Mouse (Mus musculus): ENCODE measurements at regions not wholly inside any gene's neighbourhood (a gene's known extent, or its start where the extent isn't known, plus 50 kb on each side); places are given as distances from the start of the nearest gene placed in this dataset.

- no peak for ATAC-seq (ENCODE audit: extremely low read depth, insufficient number of reproducible peaks, low FRiP score, poor library complexity, severe bottlenecking)
Measured at GRCm38 (mm10) chr4:153177496-153177895, 305.1 kb downstream of the Ajap1 start.

DNA sequence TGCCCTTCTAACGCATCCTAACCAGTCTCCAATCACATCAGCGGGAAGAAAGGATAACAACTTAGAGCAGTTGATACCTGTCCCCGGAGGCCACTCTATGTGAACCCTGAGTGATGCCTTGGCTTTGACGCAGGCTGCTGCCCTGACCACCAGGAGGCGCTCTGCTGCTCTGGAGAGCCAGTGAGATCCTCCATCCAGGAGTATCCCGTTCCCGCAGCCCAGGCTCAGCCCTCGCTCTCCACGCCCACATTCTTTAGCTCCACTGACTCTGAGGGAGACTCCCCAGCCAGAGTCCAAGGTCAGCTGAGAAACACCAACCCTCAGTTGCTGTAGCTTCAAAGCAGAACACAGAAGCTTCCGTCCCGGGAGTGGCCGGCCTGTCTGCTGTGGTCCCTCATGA, 307.0 kb downstream of the Ajap1 start:
- no peak for ATAC-seq (ENCODE audit: extremely low read depth, insufficient number of reproducible peaks, low FRiP score, poor library complexity, severe bottlenecking)

- no peak for ATAC-seq (ENCODE audit: extremely low read depth, insufficient number of reproducible peaks, low FRiP score, poor library complexity, severe bottlenecking)
Measured at GRCm38 (mm10) chr4:153175077-153175476, 307.5 kb downstream of the Ajap1 start.

DNA sequence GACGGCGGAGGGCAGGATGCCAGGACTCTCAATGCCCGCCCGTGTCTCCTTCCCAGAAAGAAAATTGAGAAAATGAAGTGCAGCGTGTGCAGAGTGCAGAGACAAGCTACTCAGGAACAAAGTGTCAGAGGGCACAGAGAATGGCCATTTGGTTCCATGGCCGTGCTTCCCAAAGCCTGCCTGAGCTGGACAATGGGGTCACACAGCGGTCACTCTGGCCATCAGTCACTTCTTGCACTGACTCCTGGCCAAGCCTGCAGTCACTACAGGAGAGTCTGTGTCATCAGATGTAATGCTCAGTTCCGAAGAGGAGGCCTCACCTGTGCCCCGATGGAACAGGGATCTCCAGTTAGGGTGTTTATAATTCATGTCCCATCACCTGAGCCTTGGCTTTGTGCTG, 312.6 kb downstream of the Ajap1 start:
- ATAC-seq (ENCODE audit: extremely low read depth, insufficient number of reproducible peaks, low FRiP score, poor library complexity, severe bottlenecking), result no peak

DNA sequence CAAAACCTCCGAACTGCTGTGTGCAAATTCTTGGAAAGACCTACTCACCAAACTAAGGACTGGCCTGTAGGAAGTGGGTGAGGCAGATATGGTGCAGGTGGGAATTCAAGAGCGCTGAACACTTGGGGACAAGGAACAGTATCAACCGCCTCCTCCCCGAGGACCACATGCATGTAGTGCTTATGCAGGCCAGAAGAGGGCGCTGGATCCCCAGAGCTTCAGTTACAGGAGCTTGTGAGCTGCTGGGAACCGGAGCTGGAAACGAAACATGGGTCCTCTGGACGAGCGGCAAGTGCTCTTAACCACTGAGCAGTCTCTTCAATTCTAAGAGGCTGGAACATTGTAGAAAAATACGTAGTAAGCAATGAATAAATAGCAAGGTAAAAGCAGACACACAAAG, 317.8 kb downstream of the Ajap1 start:
- ATAC-seq (ENCODE audit: extremely low read depth, insufficient number of reproducible peaks, low FRiP score, poor library complexity, severe bottlenecking), result no peak

- no peak for ATAC-seq (ENCODE audit: extremely low read depth, insufficient number of reproducible peaks, low FRiP score, poor library complexity, severe bottlenecking)
Measured at GRCm38 (mm10) chr4:153160115-153160514, 322.5 kb downstream of the Ajap1 start.

- ATAC-seq (ENCODE audit: extremely low read depth, insufficient number of reproducible peaks, low FRiP score, poor library complexity, severe bottlenecking), result no peak
Measured at GRCm38 (mm10) chr4:153157572-153157971, 325.0 kb downstream of the Ajap1 start.

DNA sequence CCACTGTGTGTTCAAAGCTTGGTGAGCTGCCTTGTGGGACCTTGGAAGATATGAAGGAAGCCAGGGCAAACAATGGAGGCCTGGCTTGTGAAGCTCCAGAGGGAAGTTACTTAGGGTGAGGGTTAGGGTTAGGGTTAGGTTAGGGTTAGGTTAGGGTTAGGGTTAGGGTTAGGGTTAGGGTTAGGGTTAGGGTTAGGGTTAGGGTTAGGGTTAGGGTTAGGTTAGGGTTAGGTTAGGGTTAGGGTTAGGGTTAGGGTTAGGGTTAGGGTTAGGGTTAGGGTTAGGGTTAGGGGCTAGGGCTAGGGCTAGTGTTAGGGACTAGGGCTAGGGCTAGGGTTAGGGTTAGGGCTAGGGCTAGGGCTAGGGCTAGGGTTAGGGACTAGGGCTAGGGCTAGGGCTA, 329.7 kb downstream of the Ajap1 start:
- peak; percentile 70; the same call in 1 of the 2 replicates for ATAC-seq (ENCODE audit: extremely low read depth, insufficient number of reproducible peaks, low FRiP score, poor library complexity, severe bottlenecking)

DNA sequence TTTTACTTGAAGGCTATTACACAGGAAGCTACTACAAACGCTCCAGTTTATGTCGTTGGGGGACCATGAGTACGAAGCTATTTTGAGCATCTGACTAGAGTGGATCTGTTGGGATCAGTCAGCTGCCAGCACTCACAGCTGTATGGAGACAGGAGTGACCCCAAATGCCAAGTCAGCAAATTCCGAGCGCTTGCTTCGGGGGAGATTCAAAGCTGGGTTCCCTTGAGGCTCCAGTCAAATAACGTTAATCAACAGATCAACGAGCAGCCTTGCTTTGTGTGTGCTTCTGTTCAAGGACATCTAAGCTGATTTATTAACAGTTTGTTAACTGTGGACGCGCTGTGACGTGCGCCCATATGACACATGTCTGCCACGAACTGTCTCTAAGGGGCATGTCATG, 349.5 kb downstream of the Ajap1 start:
- ATAC-seq (ENCODE audit: extremely low read depth, insufficient number of reproducible peaks, low FRiP score, poor library complexity, severe bottlenecking), result no peak

DNA sequence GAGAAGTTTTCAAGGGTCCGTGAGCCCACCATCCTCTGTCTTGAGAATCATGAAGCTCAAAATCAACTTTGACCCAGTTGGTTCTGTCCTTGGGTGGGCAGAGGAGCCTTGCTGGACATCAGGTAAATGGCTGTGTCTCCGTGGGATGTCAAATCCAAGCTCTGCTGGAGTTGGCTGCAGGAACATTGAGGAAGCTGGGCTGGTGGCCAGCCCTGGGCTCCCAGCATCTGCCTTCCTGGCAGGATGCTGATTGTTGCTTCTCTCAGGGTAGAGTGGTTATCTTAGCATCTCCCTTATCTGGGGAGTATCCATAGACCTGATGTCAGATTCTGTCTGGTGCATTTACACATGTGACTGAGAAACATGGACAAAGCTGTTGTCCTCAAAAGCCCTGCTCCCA, 353.3 kb downstream of the Ajap1 start:
- no peak for ATAC-seq (ENCODE audit: extremely low read depth, insufficient number of reproducible peaks, low FRiP score, poor library complexity, severe bottlenecking)

DNA sequence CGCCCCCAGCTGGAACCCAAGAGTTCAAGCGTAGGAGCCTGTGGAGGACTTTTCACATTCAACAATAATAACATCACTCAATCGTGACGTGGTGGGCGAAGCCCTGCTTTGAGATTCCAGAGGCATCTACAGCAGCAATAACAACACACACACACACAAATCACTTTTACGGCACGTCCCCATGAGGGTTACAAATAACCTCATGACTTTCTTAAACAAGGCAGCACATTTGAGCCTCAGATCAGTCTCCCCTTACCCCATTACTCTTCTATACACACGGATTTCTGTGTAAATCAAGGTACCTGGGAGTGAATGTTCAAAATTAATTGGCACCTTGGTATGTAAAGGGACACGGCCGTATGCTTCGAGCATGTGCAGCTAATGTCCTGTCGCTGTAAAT, 354.4 kb downstream of the Ajap1 start:
- no peak for ATAC-seq (ENCODE audit: extremely low read depth, insufficient number of reproducible peaks, low FRiP score, poor library complexity, severe bottlenecking)

DNA sequence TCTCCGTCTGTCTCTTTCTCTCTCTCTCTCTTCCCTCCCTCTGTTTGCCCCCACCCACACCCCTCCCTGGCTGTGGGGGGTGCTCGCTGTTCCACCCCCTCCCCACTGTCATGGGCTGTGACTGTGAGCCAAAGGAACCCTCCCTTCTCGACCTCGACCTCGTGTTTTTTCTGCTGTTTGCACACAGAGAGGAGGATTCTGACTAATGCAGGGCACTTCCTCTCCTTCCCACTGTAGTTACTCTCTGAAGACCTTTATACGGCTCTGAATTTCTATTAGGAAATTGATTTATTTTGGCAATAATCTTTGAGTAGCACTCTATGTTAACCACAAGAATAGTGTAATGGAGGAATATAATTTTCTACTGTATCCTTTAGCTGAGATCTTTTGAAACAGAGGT, 362.1 kb downstream of the Ajap1 start:
- ATAC-seq (ENCODE audit: extremely low read depth, insufficient number of reproducible peaks, low FRiP score, poor library complexity, severe bottlenecking), result no peak

DNA sequence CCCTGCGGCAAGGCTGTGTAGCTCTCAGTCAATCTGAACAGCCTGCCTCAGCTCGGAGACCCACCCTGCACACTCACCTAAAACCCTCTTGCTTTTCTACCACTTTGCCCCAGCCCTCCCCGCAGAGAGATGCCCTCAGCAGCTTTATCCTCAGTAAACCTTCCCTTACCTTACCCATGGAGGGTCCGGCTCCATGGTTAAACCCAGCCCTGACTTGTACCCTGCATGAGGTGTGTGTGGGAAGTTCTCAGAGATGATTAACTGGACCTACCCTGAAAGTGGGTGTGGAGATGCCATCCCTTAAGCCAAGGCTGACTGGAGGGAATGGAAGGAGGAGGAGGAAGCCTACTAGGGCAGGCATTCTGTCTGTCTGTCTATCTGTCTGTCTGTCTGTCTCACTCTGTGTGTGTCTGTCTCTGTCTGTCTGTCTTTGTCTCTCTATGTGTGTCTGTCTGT, 362.9 kb downstream of the Ajap1 start:
- no peak for ATAC-seq (ENCODE audit: extremely low read depth, insufficient number of reproducible peaks, low FRiP score, poor library complexity, severe bottlenecking)

DNA sequence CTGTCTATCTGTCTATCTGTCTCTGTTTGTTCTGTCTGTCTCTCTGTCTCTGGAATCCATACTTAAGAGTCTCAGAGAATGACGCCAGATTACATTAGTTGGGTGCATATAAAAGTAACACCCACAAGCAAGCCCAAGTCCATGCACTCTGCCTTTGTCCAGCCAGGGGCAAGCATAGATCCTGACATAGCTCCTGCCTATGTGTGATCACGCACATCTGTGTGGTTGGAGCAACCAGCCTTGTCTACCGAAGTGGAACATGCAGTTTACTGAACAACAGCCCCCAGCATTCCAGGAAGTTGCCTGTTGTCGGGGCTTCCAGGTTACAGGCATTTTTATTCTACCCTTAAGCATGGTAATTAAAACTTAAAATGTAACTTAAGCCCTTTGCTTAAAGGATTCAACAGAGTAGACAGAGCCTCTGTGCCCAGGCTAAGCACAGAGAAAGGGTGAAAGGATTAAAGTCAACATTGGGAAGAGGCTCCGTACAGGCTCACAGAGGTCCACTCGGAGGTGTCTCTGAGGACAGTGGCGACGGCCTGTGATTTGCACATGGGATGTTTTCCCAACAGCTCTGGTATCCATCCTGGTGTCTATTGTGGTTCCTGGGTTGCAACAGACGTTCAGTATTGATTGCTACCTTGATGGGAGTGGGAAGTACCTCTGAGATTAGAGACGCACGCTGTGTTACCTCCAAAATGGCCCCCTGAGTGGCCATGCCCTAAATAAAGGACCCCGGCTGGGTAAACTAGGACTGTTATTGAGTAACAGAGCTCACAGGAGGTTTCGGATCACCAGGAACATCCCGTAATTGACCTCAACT, 363.6 kb downstream of the Ajap1 start:
- no peak for ATAC-seq (ENCODE audit: extremely low read depth, insufficient number of reproducible peaks, low FRiP score, poor library complexity, severe bottlenecking)

DNA sequence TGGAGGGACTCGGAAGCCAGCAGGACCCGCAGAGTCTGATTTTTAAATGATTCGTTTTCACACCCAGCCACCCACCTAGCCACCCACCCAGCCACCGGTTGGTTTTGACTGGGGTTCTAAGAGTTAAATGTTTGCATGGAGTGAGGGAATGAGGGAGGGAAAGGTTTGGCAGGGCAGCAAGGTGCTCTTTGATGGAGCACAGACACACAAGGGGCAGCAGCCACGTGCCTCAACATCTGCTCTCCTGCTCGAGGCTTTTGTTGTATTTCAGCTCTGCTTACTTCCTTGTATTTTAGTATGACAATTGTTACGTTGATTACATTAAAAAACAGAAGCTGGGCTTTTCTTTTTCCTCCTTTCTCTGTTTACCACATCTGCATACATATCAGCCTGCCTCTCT, 367.6 kb downstream of the Ajap1 start:
- ATAC-seq (ENCODE audit: extremely low read depth, insufficient number of reproducible peaks, low FRiP score, poor library complexity, severe bottlenecking), result no peak

- ATAC-seq (ENCODE audit: extremely low read depth, insufficient number of reproducible peaks, low FRiP score, poor library complexity, severe bottlenecking), result no peak
Measured at GRCm38 (mm10) chr4:153113577-153113976, 369.0 kb downstream of the Ajap1 start.

GRCm38 (mm10) chr4:153110291-153110746, 372.3 kb downstream of the Ajap1 start:
- ATAC-seq (ENCODE audit: extremely low read depth, insufficient number of reproducible peaks, low FRiP score, poor library complexity, severe bottlenecking), result no peak

DNA sequence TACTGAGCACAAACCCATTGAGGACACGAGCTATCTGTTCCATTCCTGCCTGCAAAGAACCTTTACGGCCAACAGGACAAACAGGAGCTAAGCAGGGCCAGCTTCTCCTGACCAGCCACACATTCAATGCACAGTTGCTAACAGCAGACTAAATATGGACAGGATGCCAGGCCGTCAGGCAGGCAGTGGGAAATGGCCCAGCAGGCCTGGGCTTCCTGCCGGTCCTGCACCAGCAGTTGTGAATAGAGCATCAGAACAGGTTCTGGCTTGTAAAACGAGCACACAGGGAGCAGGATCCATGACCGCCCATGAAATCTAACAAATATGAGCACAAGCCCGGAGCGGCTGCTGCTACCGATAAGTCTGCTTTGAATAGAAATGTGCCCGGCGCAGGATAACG, 384.0 kb downstream of the Ajap1 start:
- no peak for ATAC-seq (ENCODE audit: extremely low read depth, insufficient number of reproducible peaks, low FRiP score, poor library complexity, severe bottlenecking)

DNA sequence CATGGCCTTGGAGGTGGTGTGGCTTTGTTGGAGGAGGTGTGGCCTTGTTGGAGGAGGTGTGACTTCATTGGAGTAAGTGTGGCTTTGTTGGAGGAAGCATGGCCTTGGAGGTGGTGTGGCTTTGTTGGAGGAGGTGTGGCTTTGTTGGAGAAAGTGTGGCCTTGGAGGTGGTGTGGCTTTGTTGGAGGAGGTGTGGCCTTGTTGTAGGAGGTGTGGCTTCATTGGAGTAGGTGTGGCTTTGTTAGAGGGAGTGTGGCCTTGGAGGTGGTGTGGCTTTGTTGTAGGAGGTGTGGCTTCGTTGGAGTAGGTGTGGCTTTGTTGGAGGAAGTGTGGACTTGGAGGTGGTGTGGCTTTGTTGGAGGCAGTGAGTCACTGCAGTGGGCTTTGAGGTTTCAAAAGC, 385.0 kb downstream of the Ajap1 start:
- ATAC-seq (ENCODE audit: extremely low read depth, insufficient number of reproducible peaks, low FRiP score, poor library complexity, severe bottlenecking), result no peak

DNA sequence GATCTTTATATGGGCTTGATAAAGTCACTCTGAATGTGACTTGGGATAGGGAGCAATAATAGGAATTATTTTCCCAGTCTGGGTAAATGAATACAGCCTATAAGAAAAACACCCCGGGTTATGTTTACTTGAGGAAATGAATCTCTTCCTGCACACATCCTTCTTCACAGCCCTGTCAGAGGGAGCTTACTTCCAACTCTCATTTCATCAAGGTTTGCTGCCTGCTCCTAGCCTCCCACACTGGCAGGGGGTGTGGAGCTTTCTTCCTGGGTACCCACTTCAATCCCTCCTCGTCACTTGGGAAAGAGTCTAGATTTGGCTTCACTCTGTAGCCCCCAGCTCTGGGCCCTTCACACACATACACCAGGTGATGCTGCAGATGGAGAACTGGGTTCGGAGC, 389.5 kb downstream of the Ajap1 start:
- no peak for ATAC-seq (ENCODE audit: extremely low read depth, insufficient number of reproducible peaks, low FRiP score, poor library complexity, severe bottlenecking)

DNA sequence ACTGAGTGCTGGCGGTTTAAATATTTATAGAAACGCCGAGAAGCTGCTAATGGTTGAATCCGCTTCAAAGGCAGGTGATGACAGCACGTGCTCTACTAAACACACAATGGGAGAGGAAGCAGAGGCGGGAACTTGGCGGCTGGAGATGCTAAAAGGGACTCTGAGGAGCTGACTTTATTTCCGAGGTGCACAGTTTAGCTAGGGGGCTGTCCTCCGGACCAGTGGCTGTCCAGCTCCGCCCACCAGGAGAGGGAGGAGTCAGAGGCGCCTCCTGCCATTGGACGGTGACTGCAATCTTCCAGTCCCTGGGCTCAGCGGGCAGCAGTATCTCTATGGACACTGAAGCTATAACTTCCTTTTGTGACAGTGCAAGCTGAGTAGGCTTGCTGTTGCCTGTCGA, 400.4 kb downstream of the Ajap1 start:
- no peak for ATAC-seq (ENCODE audit: extremely low read depth, insufficient number of reproducible peaks, low FRiP score, poor library complexity, severe bottlenecking)
